Mouse (Mus musculus) embryonic facial prominence, embryonic 11.5 days (tissue): ENCODE results near the gene Omt2a. TPM values are rescaled to one million over a fixed set of nuclear protein-coding genes. Genes with fewer than 3 reads are reported as not detected.

Source experiments
- polyA plus RNA-seq: library from polyadenylated mRNA; unstranded; fragments of >200 nt; fragmentation: Nextera tagmentation; extraction: Ambion mirVana; gene quantifications from 2 replicates; pipeline ENCODE4 v1.2.1, GENCODE M21; 2014

Gene Omt2a
- polyA plus RNA-seq, 1 experiment from 2014 or later: not detected

Other genes starting within 250 kb of the Omt2a start
- 37.3 and 37.4 TPM in 2 replicates for gene Fbxo9, start 205.7 kb downstream of the Omt2a start, polyA plus RNA-seq
- gene Ick, start 205.6 kb downstream of the Omt2a start, polyA plus RNA-seq: 33.4 and 35.2 TPM in 2 replicates
- 120 and 124 TPM in 2 replicates for gene Gsta4, start 132.0 kb downstream of the Omt2a start, polyA plus RNA-seq
- gene Gsta1, start 84.1 kb downstream of the Omt2a start, polyA plus RNA-seq: not detected in 2 replicates
- not detected in 2 replicates for gene Gm3776, start 57.7 kb downstream of the Omt2a start, polyA plus RNA-seq
- not detected in 2 replicates for gene Gm10639, start 24.9 kb downstream of the Omt2a start, polyA plus RNA-seq
- not detected in 2 replicates for gene Omt2b, start 12.8 kb upstream of the Omt2a start, polyA plus RNA-seq
- not detected in 2 replicates for gene Gsta2, start 41.0 kb upstream of the Omt2a start, polyA plus RNA-seq
- not detected in 2 replicates for gene Dppa5a, start 53.4 kb upstream of the Omt2a start, polyA plus RNA-seq
- 1.4 and 1.9 TPM in 2 replicates for gene Ooep, start 63.9 kb upstream of the Omt2a start, polyA plus RNA-seq
- 0.15 TPM in 1 of 2 replicates, not detected in the other for gene Ddx43, start 81.0 kb upstream of the Omt2a start, polyA plus RNA-seq
- 0.84 and 0.92 TPM in 2 replicates for gene Cgas, start 128.4 kb upstream of the Omt2a start, polyA plus RNA-seq
- gene Mto1, start 133.4 kb upstream of the Omt2a start, polyA plus RNA-seq: 21.4 and 24.7 TPM in 2 replicates
- gene Gm17324, start 134.0 kb upstream of the Omt2a start, polyA plus RNA-seq: 0.32 and 0.70 TPM in 2 replicates
- 5,291 and 5,417 TPM in 2 replicates for gene Eef1a1, start 174.4 kb upstream of the Omt2a start, polyA plus RNA-seq